Mouse (Mus musculus) liver, embryonic 13.5 days (tissue): ENCODE data around the gene Ddn. TPM values are rescaled to one million over a fixed set of nuclear protein-coding genes. Genes with fewer than 3 reads are reported as not detected.

Source experiments
- ATAC-seq: fragments of 200-750 bp; cut with Nextera tagmentation; 2 replicates; pipeline ENCODE4 v1.8.0; 2017; ENCODE audit warnings: low read depth, mild to moderate bottlenecking, moderate number of reproducible peaks, moderate library complexity
- DNase-seq: peaks from one replicate; pipeline ENCODE4 v3.0.0; 2022
- H3K27ac ChIP-seq: fragments of 300-500 bp; sonication (generic); 2 replicates; pipeline ENCODE4 v1.5.1; 2015; ENCODE audit warnings: moderate library complexity, mild to moderate bottlenecking, inconsistent platforms
- H3K27me3 ChIP-seq: fragments of 300-500 bp; sonication (generic); 2 replicates; pipeline ENCODE4 v1.6.1; 2015; ENCODE audit warnings: mild to moderate bottlenecking, inconsistent platforms
- H3K36me3 ChIP-seq: fragments of 300-500 bp; sonication (generic); 2 replicates; pipeline ENCODE4 v1.6.1; 2015; ENCODE audit warnings: mild to moderate bottlenecking, inconsistent platforms
- H3K4me1 ChIP-seq: fragments of 300-500 bp; sonication (generic); replicated peaks from 2 replicates; pipeline ENCODE4 v1.6.1; 2015; ENCODE audit warnings: inconsistent platforms
- H3K4me2 ChIP-seq: fragments of 300-500 bp; sonication (generic); 2 replicates; pipeline ENCODE4 v1.6.1; 2015; ENCODE audit warnings: inconsistent platforms, mild to moderate bottlenecking, moderate library complexity
- H3K4me3 ChIP-seq: fragments of 300-500 bp; sonication (generic); replicated peaks from 2 replicates; pipeline ENCODE4 v1.5.1; 2015; ENCODE audit warnings: mild to moderate bottlenecking, inconsistent platforms
- H3K9ac ChIP-seq: fragments of 300-500 bp; sonication (generic); 2 replicates; pipeline ENCODE4 v1.6.1; 2015; ENCODE audit warnings: mild to moderate bottlenecking, inconsistent platforms
- H3K9me3 ChIP-seq: fragments of 300-500 bp; sonication (generic); replicated peaks from 2 replicates; pipeline ENCODE4 v1.6.1; 2016; ENCODE audit warnings: inconsistent platforms
- WGBS: fragments of 180-500 bp; shearing (Covaris S2); methylation state at CpG from one replicate; pipeline ENCODE4 v1.1.7; 2015; ENCODE audit not compliant: insufficient replicate concordance; 5-methylcytosine and 5-hydroxymethylcytosine counted together
- polyA plus RNA-seq: library from polyadenylated mRNA; unstranded; fragments of >200 nt; fragmentation: Nextera tagmentation; extraction: Ambion mirVana; gene quantifications from 2 replicates; pipeline ENCODE4 v1.2.1, GENCODE M21; 2015

Ddn gene
- polyA plus RNA-seq, 1 experiment from 2014 or later: not detected

DNA sequence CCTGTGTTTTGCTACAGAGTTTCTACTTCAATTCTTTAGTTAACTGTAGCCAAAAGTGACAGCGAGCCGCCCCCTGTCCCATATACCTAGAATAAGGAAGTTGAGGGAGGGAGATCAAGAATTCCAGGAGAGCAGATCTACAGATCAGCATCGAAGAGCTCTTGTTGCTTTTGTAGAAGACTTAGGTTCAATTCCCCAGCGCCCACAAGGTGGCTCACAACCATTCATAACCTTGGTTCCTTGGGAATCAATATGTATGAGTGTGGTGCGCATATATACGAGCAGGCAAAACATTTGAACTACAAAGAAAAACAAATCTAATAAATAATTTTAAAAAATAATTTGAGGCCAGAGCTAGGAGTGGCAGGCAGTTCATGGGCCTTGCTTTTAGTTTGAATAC, 28.1 kb downstream of the Ddn start:
- no peak overlapping the region for H3K27ac ChIP-seq
- no peak overlapping the region for H3K9ac ChIP-seq
- no peak overlapping the region for H3K4me2 ChIP-seq
- H3K9me3 ChIP-seq: peaks cover 3% of the 10 kb centered on the region; the same call in 1 of the 2 replicates
- peaks cover 91% of the 10 kb centered on the region for H3K27me3 ChIP-seq
- DNase-seq: no peak
- peaks cover 23% of the 10 kb centered on the region for H3K4me1 ChIP-seq
- 26% methylated on average over 6 of the region's 6 CpGs for WGBS
- no peaks in the 10 kb centered on the region for H3K36me3 ChIP-seq
- H3K4me3 ChIP-seq: no peak overlapping the region
- no peak for ATAC-seq

DNA sequence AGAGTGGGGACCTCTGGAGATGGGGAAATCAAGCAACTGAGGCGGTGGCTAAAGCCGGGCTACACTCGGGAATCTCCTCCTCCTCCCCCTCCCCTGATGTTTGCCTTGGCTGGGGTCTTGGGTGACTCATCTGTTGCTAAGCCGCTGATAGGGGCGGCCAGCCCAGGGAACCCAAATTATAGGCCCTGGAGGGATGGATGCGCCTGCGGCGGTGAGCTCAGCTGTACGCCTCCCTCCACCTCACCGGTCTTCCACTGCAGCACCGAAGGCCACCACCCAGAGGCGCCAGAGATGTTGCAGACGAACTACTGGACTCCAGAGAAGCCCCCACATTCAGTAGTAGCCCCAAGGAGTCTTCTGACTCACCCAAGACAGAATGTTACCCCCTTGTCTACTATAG, 28.7 kb downstream of the Ddn start:
- 11% methylated on average over 13 of the region's 13 CpGs for WGBS
- Histone ChIP-seq H3K4me3 (no peak overlapping the region), H3K36me3 (no peaks in the 10 kb centered on the region), H3K27me3 (peaks cover 91% of the 10 kb centered on the region), H3K4me1 (peaks cover 27% of the 10 kb centered on the region), H3K9me3 (peaks cover 2% of the 10 kb centered on the region; the same call in 1 of the 2 replicates), H3K27ac (no peak overlapping the region), H3K9ac (no peak overlapping the region), H3K4me2 (no peak overlapping the region)
- DNase-seq (no peak), ATAC-seq (no peak)

DNA sequence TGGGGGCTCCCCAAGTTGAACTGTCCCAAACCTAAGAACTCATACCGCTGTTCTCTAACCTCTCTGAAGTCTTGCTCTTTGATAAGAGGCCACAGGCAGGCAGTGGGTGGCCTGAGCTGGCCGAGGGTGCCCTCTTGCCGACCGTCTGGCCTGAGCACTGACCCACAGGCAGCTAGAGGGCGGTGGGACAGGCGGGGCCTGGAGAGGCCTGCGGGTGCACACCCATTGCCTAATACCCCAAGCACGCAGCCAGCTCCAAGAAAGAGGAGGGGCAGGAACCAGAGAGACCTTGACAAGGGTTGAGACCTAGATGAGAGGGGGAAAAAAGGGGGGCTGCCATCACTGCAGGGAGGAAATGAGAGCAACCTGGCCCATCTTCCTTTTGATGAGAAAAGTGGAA, 29.2 kb downstream of the Ddn start:
- Histone ChIP-seq H3K4me3 (no peak overlapping the region), H3K4me1 (peaks cover 29% of the 10 kb centered on the region), H3K27ac (no peak overlapping the region), H3K27me3 (peaks cover 91% of the 10 kb centered on the region), H3K4me2 (no peak overlapping the region), H3K9me3 (no peaks in the 10 kb centered on the region), H3K9ac (no peak overlapping the region), H3K36me3 (no peaks in the 10 kb centered on the region)
- DNase-seq: no peak
- WGBS: 6% methylated on average over 8 of the region's 8 CpGs
- ATAC-seq: no peak

DNA sequence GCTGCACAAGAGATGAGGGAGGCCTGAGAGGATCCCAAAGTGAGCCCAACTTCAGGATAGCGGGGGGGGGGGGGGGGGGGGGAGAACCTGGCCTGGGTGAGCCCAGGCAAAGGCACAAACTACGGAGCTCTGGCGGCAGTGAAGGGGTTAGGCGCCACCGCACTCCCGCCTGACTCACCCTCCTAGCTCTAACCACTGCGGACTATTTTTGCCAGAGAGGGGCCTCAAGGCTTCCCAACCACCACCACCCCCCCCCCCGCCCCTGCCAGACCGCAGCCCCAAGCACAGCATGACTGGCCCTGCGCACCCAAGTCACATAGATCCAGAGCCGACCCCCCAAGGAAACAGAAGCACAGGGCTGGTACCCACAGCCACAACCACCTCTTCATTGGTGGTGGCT, 30.5 kb downstream of the Ddn start:
- H3K27ac ChIP-seq: no peak overlapping the region
- H3K4me2 ChIP-seq: no peak overlapping the region
- no peaks in the 10 kb centered on the region for H3K9me3 ChIP-seq
- no peak for DNase-seq
- H3K36me3 ChIP-seq: no peaks in the 10 kb centered on the region
- no peak overlapping the region for H3K9ac ChIP-seq
- no peak overlapping the region for H3K4me3 ChIP-seq
- ATAC-seq: no peak
- peaks cover 93% of the 10 kb centered on the region for H3K27me3 ChIP-seq
- 0% methylated on average over 5 of the region's 11 CpGs for WGBS
- peaks cover 33% of the 10 kb centered on the region for H3K4me1 ChIP-seq

DNA sequence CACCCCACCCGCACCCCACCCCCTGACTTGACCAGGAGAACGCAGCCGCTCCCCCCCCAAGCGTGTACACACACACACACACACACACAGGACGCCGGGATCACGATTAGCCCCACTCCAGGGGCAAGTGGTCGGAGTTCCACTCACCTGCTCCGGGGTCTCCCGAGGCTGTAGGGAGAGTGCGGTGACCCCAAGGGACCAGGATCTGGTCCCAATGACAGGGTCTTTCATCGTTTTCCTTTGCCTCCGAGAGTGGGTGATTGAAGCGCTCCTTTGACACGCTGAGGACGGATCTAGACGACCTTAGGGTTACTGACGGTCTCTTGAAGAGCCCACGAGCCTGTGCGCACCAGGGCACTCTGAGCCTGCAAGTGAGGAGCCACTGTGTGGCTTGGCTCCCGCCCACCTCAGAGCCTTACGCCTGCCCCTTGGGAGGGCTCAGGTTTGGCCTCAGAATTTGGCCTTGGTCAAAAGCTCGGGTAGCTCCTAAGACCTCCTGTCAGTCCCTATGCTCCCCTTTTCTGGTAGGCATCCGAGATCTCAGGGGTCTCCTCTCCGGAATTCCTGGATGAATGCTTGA, 31.0 kb downstream of the Ddn start:
- Histone ChIP-seq H3K9me3 (no peaks in the 10 kb centered on the region), H3K4me2 (peak overlapping the region; percentile 30; the same call in 1 of the 2 replicates), H3K4me1 (peaks cover 33% of the 10 kb centered on the region), H3K36me3 (no peaks in the 10 kb centered on the region), H3K27me3 (peaks cover 98% of the 10 kb centered on the region), H3K4me3 (no peak overlapping the region; the same call in 1 of the 2 replicates), H3K27ac (no peak overlapping the region), H3K9ac (no peak overlapping the region)
- DNase-seq: no peak
- WGBS: 1% methylated on average over 25 of the region's 25 CpGs
- ATAC-seq: no peak

DNA sequence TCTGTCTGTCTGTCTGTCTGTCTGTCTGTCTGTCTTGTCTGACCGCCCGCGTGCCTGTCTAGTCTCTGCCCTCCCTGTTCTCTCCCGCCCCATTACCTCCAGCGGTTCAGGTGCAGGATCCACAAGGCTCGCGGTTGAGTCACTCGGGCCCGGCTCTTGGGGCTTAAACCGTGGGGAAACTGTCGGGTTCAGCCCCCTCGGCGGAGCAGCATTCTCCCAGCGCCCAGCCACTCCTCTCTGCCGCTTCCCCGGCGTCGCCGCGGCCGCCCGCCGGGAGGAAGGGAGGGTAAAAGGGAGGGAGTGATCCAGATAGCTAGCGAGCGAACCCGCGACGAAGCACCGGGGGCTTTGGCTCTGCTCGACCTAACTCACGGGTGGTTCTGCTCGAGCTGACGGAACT, 31.5 kb downstream of the Ddn start, which contains the start of gene Wnt10b:
TSS of gene Wnt10b (minus strand) at position 389 of the 400 bp plus-strand sequence.
- no peak within 1 kb of the TSS for H3K27ac ChIP-seq
- WGBS: 1% methylated on average over 28 of the region's 33 CpGs
- DNase-seq (no peak), ATAC-seq (no peak)
- H3K4me3 ChIP-seq: peak within 1 kb of the TSS; percentile 23; the same call in 1 of the 2 replicates
- no peak within 1 kb of the TSS for H3K9ac ChIP-seq
- peaks cover 98% of the 10 kb centered on the region for H3K27me3 ChIP-seq
- peaks cover 38% of the 10 kb centered on the region for H3K4me1 ChIP-seq
- no peaks in the 10 kb centered on the region for H3K36me3 ChIP-seq
- H3K4me2 ChIP-seq: peak within 1 kb of the TSS; percentile 30
- no peaks in the 10 kb centered on the region for H3K9me3 ChIP-seq

DNA sequence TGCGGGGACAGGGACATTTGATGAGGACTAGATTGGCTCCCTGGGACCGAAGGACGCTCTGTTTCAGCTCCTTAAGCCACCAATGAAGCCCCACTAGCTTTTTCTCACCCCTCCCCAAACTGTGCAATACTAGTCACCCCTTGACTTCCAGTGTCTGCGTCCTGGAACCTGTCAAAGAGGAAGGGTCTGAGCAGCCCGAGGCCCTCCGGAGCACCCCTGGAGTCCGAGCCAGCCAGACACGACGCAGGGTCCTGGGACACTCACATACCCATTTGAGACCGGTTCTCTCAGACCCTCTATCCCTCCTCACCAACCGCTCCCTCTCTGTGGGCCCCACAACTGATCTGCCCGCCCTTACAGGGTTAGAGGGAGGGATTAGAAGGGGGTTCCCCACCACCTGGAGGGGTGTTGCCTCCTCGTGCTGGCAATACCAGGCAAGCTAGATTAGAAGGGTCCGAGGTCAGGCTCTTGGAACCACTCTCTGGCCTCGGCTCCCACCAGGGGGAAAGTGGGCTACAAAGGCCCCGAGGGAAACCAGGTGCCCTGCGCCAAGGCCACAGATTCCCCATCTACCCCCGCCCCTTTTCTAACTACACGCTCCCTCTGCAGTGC, 32.2 kb downstream of the Ddn start:
- Histone ChIP-seq H3K27me3 (peaks cover 100% of the 10 kb centered on the region), H3K4me2 (no peak overlapping the region), H3K4me1 (peaks cover 45% of the 10 kb centered on the region), H3K27ac (no peak overlapping the region), H3K36me3 (no peaks in the 10 kb centered on the region), H3K4me3 (peak overlapping the region; percentile 23; the same call in 1 of the 2 replicates), H3K9ac (no peak overlapping the region), H3K9me3 (no peaks in the 10 kb centered on the region)
- no peak for DNase-seq
- 2% methylated on average over 19 of the region's 19 CpGs for WGBS
- no peak; the same call in 1 of the 2 replicates for ATAC-seq

DNA sequence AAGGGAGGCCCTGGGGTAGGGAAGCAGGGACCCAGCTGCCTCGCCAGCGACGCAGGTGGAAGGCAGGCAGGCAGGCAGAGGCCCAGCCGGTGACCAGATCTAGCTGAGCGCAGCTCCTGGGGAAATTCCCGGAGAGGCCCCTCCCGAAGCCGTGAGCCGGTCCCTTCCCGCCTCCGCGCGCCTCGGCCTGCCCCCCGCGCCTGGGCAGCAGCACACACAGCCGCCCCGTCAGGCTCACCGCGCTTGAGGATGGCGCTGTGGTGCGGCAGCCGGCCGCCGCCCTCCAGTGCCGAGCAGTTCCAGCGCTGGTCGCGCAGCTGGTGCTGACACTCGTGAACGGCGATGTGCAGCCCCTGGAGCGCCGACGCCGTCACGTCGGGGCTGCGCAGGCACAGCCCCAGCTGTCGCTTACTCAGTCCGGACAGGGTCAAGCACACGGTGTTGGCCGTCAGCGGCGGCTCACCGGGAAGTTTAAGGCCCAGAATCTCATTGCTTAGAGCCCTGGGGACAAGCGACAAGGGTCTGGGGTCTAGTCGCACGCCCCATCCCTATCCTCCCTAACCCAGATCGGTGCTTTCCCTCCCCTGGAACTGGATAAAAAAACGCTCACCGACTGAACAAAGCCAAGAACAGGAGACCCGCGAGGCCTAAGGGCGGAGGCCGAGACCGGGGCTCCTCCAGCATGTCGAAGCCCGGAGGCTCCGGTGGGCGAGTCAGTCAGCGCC, 32.8 kb downstream of the Ddn start:
- Histone ChIP-seq H3K4me1 (peaks cover 46% of the 10 kb centered on the region), H3K27ac (no peak overlapping the region), H3K9ac (no peak overlapping the region), H3K4me3 (peak overlapping the region; percentile 23), H3K9me3 (no peaks in the 10 kb centered on the region), H3K27me3 (peaks cover 100% of the 10 kb centered on the region), H3K4me2 (peak overlapping the region; percentile 26; the same call in 1 of the 2 replicates), H3K36me3 (no peaks in the 10 kb centered on the region)
- ATAC-seq (no peak), DNase-seq (no peak)
- 2% methylated on average over 62 of the region's 62 CpGs for WGBS

DNA sequence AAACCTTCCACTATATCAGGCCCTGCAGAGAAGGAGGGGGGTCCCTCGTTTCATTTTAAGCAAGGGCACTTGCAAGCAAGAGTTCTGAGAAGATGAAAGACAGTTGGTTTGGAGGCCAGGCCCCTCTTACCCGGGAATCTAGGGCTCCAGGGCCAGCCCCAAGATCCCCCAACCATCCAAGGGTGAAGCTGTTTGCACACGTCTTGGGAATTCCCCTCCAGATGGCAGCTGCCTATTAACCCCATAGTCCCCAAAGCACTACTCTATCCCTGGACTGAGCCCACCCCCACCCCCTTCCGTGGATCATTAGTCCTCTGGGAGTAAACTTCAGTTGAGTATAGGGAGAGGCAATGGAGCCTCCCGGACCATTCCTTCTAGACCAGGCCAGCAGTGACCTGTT, 33.8 kb downstream of the Ddn start:
- H3K36me3 ChIP-seq: no peaks in the 10 kb centered on the region
- H3K9ac ChIP-seq: no peak overlapping the region
- H3K27me3 ChIP-seq: peaks cover 100% of the 10 kb centered on the region
- H3K4me2 ChIP-seq: no peak overlapping the region
- ATAC-seq (no peak), DNase-seq (no peak)
- H3K4me3 ChIP-seq: no peak overlapping the region
- H3K27ac ChIP-seq: no peak overlapping the region
- 11% methylated on average over 5 of the region's 5 CpGs for WGBS
- no peaks in the 10 kb centered on the region for H3K9me3 ChIP-seq
- H3K4me1 ChIP-seq: peaks cover 46% of the 10 kb centered on the region

DNA sequence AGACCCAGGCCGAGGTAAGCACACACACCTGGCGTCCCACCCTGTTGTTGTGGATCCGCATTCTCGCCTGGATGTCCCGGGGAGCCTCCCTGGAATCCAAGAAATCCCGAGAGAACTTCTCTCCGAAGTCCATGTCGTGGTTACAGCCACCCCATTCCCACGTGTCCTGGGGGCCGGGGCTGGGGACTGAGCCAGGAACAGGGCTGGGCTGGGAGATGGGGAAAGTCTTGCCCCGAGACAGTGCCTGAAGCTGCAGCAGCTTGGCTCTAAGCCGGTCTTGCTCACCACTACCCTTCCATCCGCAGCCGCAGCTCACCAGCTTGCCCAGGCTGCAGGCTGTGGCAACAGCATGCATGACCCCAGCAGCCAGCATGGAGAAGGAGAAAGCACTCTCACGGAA, 35.2 kb downstream of the Ddn start:
- Histone ChIP-seq H3K27ac (no peak overlapping the region), H3K9ac (no peak overlapping the region), H3K4me1 (peaks cover 46% of the 10 kb centered on the region), H3K4me3 (no peak overlapping the region), H3K9me3 (no peaks in the 10 kb centered on the region), H3K4me2 (no peak overlapping the region), H3K36me3 (no peaks in the 10 kb centered on the region), H3K27me3 (peaks cover 99% of the 10 kb centered on the region)
- no peak for ATAC-seq
- no peak for DNase-seq
- WGBS: 22% methylated on average over 15 of the region's 15 CpGs

DNA sequence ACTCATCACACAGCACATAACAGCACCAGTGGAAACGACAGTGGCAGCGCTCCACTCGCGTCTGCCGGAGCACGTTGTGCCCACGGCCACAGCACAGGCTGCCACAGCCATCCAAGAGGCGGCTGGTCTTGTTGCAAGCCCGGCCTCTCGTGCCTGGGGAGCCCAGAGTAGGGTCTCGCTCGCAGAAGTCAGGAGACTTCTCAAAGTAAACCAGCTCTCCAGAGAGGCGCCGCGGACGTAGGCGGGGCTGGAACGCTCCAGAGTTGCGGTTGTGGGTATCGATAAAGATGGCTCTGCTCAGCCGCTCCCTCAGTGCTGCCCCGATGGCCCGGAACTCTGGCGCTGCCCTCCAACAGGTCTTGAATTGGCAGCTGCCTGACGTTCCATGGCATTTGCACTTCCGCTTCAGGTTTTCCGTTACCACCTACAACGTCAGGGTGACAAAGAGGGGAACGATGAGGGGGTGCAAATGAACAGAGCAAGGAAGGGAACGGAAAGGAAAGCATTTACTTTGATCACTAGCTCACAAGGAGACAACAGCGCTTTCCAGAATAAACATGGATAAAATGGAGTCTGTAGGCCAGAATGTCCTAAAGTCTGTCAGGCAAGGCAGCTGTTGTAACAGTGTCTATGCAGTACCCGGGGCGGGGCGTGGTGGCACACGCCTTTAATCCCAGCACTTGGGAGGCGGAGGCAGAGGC, 36.6 kb downstream of the Ddn start:
- ATAC-seq (no peak; the same call in 1 of the 2 replicates), DNase-seq (peak; percentile 23)
- Histone ChIP-seq H3K4me3 (peak overlapping the region; percentile 50), H3K9ac (peak overlapping the region; percentile 46), H3K9me3 (no peaks in the 10 kb centered on the region), H3K4me1 (peaks cover 37% of the 10 kb centered on the region), H3K27ac (no peak overlapping the region), H3K36me3 (no peaks in the 10 kb centered on the region), H3K27me3 (peaks cover 99% of the 10 kb centered on the region), H3K4me2 (peak overlapping the region; percentile 65)
- 2% methylated on average over 36 of the region's 36 CpGs for WGBS
